Mouse (Mus musculus) kidney, postnatal 4 days (tissue): ENCODE results near the gene Aox1.

Experiments
- DNase-seq, 2 experiments: peaks; one replicate each; pipeline ENCODE4 v3.0.0; 2021; ENCODE audit warnings: mixed read lengths in 2 of 2

The Aox1 gene

DNA sequence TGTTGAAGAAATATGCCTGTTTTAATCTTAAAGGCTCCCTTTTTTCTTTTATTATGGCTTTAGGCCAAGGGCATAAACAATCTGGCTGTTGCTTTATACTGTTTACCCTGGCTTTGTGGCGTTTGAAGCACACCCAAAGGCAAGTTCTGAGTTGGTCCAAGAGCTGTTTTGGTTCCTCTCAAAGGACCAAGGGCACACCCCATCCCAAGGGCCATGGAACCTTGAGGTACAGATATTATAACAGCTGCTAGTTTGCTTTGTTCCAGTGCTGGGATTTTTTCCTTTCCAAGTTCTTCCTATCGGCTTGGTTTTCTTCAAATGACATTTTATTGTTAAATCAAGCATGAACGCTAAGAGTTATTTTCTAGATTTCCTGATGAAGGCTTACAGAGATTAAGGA, 35.9 kb downstream of the Aox1 start:
- DNase-seq: no peak

DNA sequence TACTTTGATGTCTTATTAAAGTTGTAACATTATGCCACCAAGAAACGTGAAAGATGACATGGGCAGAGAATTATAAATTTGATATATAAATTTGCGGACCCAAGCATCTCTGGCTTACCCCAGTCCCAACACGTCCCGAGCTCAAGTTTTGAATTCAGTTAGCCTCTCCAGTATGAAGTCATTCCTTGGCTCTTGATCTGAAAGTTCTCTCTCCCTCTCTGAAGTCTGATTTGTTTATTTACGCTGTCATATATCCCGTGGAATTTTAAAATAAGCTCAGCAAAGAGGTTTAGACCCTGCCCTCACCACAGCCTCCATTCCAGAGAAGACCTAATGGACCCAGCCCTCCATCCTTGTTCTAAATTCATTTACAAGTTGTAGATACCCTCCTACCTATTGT, 39.5 kb downstream of the Aox1 start:
- no peak for DNase-seq

DNA sequence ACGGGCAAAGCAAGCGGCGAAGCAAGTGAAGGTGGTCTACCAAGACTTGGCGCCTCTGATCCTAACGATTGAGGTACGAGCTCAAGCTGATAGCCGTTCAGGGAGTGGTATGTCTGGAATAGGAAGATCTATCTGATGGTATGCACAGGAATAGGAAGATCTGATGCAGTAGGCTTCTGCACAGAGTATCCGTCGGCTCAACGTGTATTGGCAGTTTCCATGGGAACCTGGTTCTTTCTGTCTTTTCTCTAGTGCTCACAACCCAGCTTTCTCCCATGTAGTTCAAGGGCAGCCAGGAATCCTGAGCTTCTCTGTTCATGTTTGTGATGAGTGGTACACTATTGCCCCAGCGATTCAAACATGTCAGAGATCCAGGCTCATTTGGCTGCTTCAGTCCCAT, 40.4 kb downstream of the Aox1 start:
- no peak for DNase-seq

DNA sequence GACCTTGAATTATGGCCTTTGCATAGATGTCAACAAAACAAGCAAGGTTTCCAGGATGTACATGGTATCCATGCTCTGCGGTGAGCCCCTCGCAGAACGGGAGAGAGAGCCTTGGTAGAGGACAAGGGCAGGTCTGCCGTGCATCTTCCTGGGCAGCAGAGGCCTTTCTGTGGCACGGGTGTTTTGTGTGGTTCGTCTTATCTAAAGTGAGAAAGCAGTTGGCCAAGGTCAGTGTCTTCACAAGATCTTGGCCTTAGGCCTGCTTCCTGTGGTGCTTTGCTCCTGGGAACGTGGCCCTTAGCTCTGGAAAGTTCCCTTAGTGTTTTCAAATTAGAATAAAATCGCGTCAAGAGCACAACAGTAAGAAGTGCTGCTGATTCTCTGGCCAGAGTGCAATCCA, 41.3 kb downstream of the Aox1 start:
- no peak for DNase-seq

DNA sequence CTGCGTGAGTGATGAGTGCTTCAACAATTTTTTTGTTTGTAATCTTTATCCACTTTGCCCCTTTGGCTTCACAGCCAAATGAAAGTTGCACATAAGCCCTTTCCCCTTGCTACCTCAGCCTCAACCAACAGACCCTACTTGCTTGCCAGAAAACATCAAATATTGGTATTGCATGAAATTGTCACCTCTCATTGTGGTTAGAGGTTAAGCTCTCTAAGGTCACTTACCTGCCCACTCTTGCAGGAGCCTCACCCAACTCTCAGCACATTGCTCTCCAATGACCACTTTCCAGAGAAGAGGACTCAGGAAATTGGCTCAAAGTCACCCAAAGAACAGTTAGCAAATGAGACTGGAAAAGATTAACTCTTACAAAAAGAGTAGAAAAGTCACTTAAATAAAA, 41.8 kb downstream of the Aox1 start:
- no peak for DNase-seq

DNA sequence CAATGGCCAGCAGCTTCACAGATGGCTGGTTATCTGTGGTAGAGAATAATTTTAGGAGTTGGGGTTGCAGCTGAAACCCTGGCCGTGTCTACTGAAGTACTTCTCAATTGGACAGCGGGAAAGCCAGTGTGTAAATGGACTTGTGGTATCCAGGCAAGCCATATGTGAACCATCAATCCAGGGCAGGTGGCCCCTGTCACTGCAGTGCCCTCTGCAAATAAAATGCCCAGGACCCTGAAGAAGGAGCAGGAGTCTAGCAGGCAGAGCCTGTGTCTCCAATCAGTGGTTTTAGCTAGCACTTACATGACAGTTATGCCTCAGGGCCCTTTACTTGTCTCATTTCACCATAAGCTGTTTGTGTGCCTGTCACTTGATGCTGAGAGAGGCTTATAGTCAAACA, 42.7 kb downstream of the Aox1 start:
- no peak for DNase-seq

DNA sequence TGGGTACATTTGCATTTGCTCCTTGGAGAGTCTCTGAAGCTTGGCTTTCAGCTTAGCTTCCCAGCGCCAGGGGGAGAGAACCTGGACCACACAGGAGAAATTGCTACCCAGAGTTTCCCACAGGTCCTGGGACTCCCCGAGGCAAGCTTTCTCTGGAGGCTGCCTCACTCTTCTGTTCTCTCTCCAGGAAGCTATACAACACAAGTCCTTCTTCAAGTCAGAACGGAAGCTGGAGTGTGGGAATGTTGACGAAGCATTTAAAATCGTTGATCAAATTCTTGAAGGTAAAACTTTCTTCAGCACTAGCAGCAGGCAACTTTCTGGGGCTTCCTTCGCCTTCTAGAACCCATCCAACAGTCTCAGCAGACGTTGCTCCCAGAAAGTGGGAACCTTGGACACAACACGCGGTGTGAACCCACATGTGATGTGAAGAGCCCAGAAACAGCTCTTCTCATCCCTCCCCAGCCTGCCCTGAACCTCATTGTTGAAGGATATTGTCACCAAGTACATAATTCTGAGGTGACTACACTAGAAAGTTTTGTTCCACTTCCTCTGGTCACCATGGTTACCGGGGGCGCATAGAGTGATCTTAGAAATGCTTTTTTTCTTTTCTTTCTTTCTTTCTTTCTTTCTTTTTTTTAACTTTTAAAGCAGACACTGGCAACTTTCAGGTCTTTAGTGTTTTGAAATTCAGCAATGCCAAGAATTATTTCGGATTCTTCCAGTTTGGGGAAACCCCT, 43.4 kb downstream of the Aox1 start:
- DNase-seq: no peak

DNA sequence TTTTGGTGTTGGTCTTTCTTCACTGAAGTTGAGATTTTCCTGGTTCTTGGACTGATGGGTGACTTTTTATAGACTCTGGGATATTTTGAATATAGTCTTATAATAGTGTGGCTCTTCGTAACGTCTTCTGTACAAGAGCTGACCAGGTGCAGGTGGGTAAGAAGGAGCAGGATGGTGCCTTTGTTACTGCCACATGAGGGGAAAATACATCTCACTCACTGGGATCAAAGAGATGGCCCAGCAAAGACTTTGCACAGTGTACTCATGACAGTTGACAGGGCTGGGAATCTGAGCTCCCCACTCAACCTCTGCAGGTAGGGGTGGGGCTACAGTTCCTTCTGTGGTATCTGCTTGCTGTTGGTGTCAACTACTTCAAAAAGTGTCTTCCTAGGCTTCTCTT, 44.5 kb downstream of the Aox1 start:
- no peak for DNase-seq

DNA sequence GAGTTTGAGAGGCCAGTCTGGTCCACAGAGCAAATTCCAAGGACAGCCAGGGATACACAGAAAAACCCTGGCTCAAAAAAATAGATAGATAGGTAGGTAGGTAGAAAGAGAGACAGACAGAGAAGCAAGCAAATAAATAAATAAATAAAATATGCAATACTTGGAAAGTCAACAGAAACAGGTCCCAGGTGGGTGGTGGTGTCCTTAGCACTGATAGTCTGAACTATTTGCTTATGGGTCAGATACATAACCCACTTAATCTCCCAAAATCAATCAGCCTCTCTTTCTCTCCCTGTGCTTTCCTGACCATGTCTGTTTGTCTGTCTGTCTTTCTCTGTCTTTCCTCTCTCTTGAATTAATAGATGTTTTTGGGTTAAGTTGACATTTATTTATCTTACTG, 48.2 kb downstream of the Aox1 start:
- no peak for DNase-seq

DNA sequence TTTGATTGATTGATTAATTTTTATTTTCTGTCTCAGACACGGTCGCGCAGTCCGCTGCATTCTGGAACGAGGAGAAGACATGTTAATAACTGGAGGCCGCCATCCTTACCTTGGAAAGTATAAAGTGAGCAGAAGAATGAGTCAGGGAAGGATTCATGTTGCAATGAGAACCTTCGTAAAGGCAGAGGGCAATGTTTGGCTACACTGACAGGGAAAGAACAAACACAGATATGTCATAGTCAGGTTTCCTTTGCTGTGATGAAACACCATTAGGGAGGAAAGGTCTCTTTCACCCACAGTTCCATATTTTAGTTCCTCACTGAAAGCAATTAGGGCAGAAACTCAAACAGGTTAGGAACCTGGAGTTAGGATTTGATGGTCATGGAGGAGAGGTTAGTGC, 48.7 kb downstream of the Aox1 start:
- DNase-seq: no peak

DNA sequence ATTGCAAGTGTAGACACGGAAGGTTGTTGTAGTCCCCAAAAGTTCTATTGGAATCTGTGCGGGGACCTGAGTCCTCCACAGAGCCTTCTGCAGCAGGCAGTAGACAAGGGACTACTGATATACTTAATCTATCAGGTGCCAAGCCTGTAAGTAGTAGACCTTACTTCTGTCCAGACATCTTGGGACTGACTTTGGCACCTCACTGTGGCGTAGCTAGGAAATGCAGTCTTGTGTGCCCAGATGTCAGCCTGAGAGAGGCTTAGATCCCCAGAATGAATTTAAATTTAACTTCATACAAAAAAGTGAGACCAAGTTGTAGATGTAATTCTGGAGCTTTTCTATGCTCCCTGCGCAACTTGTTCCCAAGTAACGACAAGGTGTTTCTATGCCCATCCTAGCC, 50.0 kb downstream of the Aox1 start:
- DNase-seq: no peak

DNA sequence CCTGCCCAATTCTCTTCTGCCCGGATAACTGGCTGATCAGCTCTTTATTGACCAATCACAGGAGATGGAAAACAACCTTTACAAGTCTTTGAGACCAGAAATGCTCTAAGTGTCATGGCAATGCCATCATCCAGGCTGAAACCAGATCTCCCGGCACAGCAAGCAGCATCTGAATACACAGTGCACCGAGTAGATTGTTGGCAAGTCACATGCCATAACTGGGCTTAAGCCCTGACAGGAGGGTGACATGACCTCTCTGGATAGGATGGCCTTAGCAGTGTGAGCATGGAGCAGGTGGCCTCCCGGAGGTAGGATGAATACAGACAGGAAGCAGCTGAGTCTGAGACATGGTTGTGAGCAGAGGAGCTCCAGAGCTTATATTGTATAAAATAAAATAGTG, 50.7 kb downstream of the Aox1 start:
- DNase-seq: no peak

DNA sequence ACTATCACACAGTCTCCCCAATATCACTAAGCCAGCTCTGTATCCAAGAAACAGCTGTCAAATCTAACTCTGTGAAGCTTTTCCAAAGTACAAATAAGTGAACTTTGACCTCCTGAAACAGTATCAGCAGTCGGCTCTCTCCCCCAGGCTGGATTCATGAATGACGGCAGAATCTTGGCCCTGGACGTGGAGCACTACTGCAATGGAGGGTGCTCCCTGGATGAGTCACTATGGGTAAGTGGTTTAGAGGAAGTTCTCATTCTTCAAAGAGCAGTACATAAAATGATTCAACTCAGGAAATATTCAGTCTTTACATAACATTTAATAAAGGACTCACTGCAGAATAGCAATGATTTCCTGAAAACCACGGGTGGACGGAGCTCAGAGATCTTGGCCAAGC, 51.6 kb downstream of the Aox1 start:
- no peak for DNase-seq

DNA sequence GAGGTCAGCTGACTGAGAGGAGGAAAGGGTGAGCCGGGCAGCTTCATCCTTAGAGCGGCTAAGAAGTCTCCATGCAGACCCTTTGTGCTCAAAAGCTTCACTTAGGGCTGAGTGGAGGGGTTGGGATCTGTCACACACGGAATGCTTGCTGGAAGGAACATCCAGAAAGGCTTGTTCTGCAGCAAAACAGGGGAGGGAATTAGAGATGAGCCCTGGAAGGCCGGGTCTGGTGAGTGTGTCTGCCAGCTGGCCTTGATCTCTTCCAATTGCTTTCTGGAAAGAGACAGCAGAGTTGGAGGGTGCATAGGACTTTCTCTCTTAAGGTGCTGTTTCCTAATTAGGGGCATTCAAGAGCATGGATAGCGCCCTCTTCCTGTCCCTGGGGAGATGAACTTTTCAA, 59.6 kb downstream of the Aox1 start:
- no peak for DNase-seq

DNA sequence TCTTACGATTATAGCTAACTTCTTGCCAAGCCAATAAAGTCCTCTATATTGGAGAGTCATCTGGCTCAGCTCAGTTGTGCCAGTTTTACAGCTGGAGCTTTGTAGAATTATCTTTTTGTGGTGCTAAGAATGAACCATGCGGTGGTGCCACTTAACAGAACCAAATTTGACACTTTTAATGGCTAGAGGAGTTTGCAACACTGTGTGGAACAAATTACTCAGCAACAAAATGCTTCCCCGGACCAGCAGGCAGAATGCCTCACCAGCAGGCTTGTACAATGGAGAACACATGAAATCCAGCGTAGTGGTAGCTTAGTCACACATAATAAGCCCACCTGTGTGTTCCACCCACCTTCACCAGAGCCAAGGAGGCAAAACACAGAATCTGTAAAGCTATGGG, 60.5 kb downstream of the Aox1 start:
- no peak for DNase-seq

DNA sequence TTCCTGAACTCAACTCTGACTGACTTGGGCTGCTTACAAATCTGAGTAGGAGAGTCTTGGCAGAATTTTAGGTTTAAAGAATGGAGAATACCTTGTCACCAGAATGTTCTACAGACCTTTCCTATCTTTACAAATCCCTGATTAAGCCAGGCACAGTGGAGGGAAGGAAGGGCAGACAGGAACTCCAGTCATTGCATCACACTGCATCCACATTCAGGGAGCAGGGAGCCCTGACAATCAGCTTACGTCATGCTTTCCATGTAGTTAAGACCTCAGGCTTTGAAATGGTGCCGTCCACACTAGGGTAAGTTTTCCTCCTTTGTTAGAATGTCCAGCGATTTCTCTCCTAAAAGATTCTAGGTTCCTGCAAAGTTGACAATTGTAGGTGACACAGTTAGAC, 61.5 kb downstream of the Aox1 start:
- DNase-seq: no peak

DNA sequence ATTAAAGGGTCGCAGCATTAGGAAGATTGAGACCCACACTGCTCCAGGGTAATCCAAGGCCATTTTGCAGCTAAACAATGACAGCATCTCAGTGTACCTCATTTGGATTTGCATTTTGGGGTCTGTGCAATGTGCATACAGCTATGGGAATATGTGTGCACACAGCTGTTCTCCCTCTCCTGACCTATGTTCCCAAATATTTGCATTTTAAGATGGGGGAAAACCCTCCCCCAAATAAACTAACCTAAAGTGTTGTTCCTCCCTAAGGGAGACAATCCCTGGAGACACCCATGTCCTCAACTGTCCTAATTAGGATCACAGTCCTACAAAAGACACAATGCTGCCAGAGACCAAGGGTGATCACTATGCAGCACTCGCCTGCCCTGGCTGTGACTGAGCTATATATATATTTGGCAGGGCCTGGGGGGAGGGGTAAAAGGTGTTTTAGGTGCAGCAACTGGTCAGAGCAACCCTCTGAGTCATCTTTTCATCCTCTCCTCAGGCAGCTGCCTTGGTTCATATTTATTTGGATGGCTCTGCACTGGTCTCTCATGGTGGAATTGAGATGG, 62.3 kb downstream of the Aox1 start:
- no peak for DNase-seq

DNA sequence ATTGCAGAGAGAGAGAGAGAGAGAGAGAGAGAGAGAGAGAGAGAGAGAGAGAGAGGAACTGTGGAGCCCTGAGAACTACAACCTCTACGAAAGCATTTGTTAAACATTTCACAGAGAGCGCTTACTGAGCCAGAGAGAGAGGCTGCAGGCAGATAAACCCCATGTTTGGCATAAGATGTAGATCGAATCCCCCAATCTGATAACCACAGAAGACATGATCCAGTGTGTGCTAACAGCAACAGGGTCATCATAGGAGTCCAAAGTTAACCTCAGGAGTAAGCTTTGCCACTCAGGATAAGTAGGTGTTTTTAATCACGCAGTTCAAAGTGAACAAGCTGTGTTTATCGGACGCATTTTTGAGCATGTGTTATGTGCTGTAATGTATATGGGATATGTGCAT, 67.6 kb downstream of the Aox1 start:
- DNase-seq: no peak

DNA sequence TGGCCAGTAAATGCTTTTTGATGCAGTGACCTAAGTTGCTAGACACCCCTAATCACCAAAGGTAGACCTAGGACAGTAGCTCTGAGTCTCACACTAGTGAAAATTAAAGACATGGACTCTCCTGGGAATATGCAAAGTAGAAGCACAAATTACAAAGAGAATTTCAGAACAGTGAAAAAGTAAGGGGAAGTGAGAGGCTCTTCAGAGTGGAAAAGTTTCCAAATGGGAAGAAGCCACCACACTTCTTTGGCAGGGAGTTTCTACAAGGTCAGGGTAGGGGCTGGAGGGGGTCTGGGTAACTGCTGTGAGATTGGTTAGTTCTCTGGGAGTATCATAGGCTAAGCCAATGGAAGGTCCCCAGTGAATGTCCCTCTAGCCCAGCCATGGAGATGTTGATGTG, 69.4 kb downstream of the Aox1 start:
- no peak for DNase-seq

DNA sequence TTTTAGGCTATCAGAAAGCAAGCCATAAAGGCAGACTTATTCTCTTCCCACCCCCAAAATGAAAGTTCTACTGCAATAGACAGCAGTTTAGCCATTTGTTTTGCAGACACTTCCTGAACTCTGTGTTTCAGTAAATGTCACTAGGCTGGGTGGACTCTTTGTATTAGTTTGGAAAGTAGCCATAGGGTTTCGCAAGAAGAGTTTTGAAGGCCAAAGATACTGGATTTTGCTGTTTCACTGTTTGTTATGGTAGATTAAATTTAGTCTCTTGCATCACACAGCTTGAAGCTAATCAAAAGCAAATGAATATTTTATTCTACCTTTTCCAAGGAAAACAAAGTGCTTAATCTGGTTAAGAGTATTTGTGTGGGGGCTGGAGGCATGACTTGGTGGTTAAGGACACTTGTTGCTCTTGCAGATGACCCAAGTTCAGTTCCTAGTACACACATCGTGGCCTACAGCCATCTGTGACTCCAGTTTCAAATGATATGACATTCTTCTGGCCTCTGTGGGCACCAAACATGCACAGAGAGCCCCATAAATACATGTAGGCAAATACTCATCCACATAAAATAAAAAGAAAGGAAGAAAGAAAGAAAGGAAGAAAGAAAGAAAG, 71.9 kb downstream of the Aox1 start:
- no peak for DNase-seq

DNA sequence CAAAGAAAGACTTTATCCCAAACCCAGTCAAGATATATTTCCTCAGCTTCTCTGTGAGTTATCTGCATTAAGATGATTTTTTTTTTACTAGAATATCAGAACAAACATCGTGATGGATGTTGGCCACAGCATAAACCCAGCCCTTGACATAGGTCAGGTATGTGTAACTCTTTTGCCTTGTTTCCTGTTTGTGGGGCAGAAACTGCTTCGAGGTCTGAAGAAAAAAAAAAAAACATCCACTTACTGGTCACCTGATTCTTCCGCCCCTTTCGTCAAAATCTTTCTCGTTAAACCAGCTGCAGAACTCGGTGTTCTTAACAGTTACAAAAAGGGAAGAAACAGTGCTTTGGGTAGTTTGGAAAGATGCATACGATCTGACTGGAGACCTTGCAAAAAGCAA, 72.8 kb downstream of the Aox1 start:
- no peak for DNase-seq

DNA sequence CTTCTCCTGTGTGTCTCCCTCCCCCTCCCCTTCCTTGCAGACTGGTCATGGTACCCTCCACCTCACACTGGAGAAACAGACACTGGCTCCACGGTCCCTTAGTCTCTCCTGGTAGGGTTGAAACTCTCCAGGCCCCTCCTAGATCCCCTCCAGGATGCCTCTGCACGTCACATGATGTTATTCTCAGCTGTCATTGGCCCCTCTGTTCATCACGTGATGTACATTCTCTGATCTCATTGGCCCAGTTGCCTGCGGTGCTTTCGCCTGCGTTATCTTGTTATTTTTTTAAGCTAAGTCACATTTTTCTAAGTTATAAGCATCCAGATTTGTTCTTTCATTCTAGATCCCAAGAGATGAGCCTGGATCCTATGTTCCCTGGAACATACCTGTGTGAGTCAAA, 76.0 kb downstream of the Aox1 start:
- no peak for DNase-seq

DNA sequence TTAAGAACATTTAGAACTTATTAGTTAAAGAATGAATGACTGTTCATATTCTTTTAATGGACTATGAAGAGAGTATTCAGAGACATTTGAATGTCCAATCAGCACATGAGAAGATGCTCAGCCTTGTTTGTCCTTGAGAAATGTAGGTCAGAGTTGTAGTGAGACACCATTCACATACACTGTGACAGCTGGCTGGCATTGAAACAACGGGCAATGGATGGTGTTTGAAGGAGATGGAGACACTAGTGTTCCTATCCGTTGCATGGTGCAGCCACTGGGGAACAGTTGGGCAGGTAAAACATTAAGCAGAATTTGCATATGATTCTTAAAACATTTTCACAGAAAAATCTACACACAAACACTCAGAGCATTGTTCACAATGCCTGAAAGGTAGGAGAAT, 77.3 kb downstream of the Aox1 start:
- DNase-seq: no peak

DNA sequence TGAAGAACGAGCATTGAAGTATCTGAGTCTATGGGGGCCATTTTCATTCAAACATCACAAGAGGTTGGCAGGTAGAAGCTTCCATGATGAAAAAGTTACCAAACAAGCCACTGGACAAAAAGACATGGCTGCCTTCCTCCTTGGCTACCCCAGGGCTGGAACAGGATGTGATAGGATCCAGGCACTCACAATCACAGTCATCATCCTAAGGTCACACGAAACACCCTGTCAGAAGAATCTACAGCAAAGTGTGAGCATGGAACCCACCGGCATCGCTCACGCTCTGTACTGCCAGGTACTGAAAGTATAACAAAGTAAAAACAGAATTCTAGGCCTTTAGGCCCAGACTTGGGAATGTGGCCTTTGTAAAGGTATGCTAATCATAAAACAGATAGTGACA, 80.5 kb downstream of the Aox1 start:
- DNase-seq: no peak

DNA sequence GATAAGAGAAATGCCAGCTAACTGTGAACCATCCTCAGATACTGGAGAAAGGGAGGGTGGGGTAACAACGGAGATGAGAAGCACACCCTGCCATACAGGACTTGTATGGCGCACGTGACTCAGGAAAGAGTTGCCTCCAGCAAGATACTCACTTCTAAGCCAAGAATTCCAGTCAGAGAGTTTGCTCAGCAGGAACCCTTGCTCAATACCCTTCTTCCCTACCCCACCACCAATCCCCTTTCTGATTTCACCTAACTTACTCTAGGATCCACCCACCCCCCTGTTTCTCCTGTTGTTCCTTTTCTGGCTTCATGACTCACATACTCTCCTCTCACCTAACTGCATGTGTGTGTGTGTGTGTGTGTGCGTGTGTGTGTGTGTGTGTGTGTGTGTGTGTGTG, 81.6 kb downstream of the Aox1 start:
- DNase-seq: no peak
